Mouse (Mus musculus) lung, postnatal 0 days (tissue): Measurements from ENCODE around the gene Fap.

ENCODE experiments used
- CTCF ChIP-seq: IDR thresholded peaks from 2 replicates; pipeline ENCODE4 v1.5.1; 2016; ENCODE audit warnings: antibody characterized with exemption, mild to moderate bottlenecking
- EP300 ChIP-seq: IDR thresholded peaks from 2 replicates; pipeline ENCODE4 v1.6.1; 2016; ENCODE audit warnings: antibody characterized with exemption, mild to moderate bottlenecking, control low read depth

DNA sequence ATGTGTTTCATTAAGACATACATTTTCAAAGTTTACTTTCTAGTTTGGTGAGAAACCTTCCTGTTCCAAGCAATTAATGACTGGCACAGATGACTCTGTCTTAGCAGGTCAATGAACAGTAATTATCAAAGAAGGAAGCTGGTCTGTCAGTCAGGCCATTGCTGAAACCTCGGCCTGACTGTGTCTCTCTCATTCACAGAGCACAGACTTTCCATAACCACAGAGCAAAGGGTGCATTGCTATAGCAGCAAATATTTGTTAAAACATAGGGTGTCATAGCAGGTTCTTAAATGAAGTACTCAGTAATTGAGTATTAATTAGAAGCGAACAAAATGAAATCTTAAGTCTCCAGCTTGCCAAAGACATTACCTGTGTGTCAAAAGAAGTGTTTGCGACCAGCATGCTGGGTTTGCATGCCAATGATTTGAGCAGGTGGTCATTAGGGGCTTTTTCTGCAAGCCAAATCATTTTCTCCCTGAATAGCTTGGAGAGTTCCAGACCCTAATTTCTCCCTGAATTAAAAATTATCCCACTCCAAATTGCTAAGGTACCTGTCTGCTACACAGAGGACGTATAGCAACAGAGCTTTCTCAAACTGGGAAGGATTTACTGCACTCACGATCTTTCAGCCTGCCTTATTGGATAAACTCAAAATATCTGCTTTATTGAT lies 76.4 kb downstream of the Fap start:
- TF ChIP-seq CTCF (no peak), EP300 (no peak)
